Mouse (Mus musculus): ENCODE results near the gene Vax2. TPM values are rescaled to one million over a fixed set of nuclear protein-coding genes. Genes with fewer than 3 reads are reported as not detected.
A peak's percentile ranks its signal among the peaks of the same experiment; 100 is the strongest.

Vax2 gene
- polyA plus RNA-seq, 1 experiment from 2014 or later = 0.14 TPM

- 60% methylated on average over 5 of the region's 5 CpGs for WGBS
- H3K4me2 ChIP-seq (replicated peaks) = no peak overlapping the region
- no peaks in the 10 kb centered on the region for H3K36me3 ChIP-seq
- no peaks in the 10 kb centered on the region for H3K9me3 ChIP-seq
- H3K4me1 ChIP-seq = peaks cover 3% of the 10 kb centered on the region; the same call in 1 of the 2 replicates
- no peak; the same call in 1 of the 2 replicates for ATAC-seq (replicated peaks)
- H3K27me3 ChIP-seq = no peaks in the 10 kb centered on the region
- no peak overlapping the region for H3K9ac ChIP-seq (replicated peaks)
- H3K4me3 ChIP-seq = no peak overlapping the region
- no peak overlapping the region for H3K27ac ChIP-seq (replicated peaks)
Measured at GRCm38 (mm10) chr6:83744126-83744525, 33.1 kb downstream of the Vax2 start.

- no peak for ATAC-seq (replicated peaks)
- Histone ChIP-seq H3K4me1 (peaks cover 3% of the 10 kb centered on the region; the same call in 1 of the 2 replicates), H3K4me3 (no peak overlapping the region), H3K9me3 (no peaks in the 10 kb centered on the region), H3K36me3 (no peaks in the 10 kb centered on the region), H3K4me2 (replicated peaks) (no peak overlapping the region), H3K9ac (replicated peaks) (no peak overlapping the region), H3K27me3 (no peaks in the 10 kb centered on the region), H3K27ac (replicated peaks) (no peak overlapping the region)
- 61% methylated on average over 5 of the region's 5 CpGs for WGBS
Measured at GRCm38 (mm10) chr6:83744557-83744956, 33.5 kb downstream of the Vax2 start.

- Histone ChIP-seq H3K27me3 (no peaks in the 10 kb centered on the region), H3K9ac (replicated peaks) (no peak overlapping the region), H3K9me3 (no peaks in the 10 kb centered on the region), H3K36me3 (no peaks in the 10 kb centered on the region), H3K4me2 (replicated peaks) (no peak overlapping the region), H3K27ac (replicated peaks) (no peak overlapping the region), H3K4me3 (no peak overlapping the region), H3K4me1 (peaks cover 3% of the 10 kb centered on the region; the same call in 1 of the 2 replicates)
- no peak for ATAC-seq (replicated peaks)
- 40% methylated on average over 2 of the region's 2 CpGs for WGBS
Measured at GRCm38 (mm10) chr6:83745466-83745865, 34.4 kb downstream of the Vax2 start.

GRCm38 (mm10) chr6:83749286-83749685, 38.2 kb downstream of the Vax2 start:
- Histone ChIP-seq H3K27ac (replicated peaks) (no peak overlapping the region), H3K36me3 (no peaks in the 10 kb centered on the region), H3K27me3 (no peaks in the 10 kb centered on the region; the same call in 1 of the 2 replicates), H3K9me3 (no peaks in the 10 kb centered on the region), H3K4me1 (no peaks in the 10 kb centered on the region), H3K9ac (replicated peaks) (no peak overlapping the region), H3K4me3 (no peak overlapping the region), H3K4me2 (replicated peaks) (no peak overlapping the region)
- ATAC-seq (replicated peaks) = no peak
- WGBS = 44% methylated on average over 3 of the region's 3 CpGs

- Histone ChIP-seq H3K9me3 (no peaks in the 10 kb centered on the region), H3K27me3 (no peaks in the 10 kb centered on the region; the same call in 1 of the 2 replicates), H3K4me2 (replicated peaks) (no peak overlapping the region), H3K27ac (replicated peaks) (no peak overlapping the region), H3K4me1 (no peaks in the 10 kb centered on the region), H3K9ac (replicated peaks) (no peak overlapping the region), H3K4me3 (no peak overlapping the region), H3K36me3 (no peaks in the 10 kb centered on the region)
- ATAC-seq (replicated peaks) = no peak
- WGBS = 5% methylated on average over 11 of the region's 11 CpGs
Measured at GRCm38 (mm10) chr6:83750171-83750684, 39.2 kb downstream of the Vax2 start.

- Histone ChIP-seq H3K36me3 (no peaks in the 10 kb centered on the region), H3K9me3 (no peaks in the 10 kb centered on the region), H3K4me2 (replicated peaks) (no peak overlapping the region), H3K27me3 (peaks cover 36% of the 10 kb centered on the region), H3K4me1 (peaks cover 6% of the 10 kb centered on the region), H3K27ac (replicated peaks) (no peak overlapping the region), H3K9ac (replicated peaks) (no peak overlapping the region), H3K4me3 (no peak overlapping the region)
- no peak for ATAC-seq (replicated peaks)
- WGBS = 85% methylated on average over 9 of the region's 9 CpGs
Measured at GRCm38 (mm10) chr6:83756051-83756450, 45.0 kb downstream of the Vax2 start.

- H3K4me2 ChIP-seq (replicated peaks) = peak within 1 kb of the TSS; percentile 42
- peaks cover 56% of the 10 kb centered on the region for H3K27me3 ChIP-seq
- peak within 1 kb of the TSS; percentile 24 for H3K4me3 ChIP-seq
- no peak within 1 kb of the TSS for H3K9ac ChIP-seq (replicated peaks)
- ATAC-seq (replicated peaks) = no peak
- H3K36me3 ChIP-seq = no peaks in the 10 kb centered on the region
- H3K4me1 ChIP-seq = peaks cover 12% of the 10 kb centered on the region
- no peaks in the 10 kb centered on the region for H3K9me3 ChIP-seq
- no peak within 1 kb of the TSS for H3K27ac ChIP-seq (replicated peaks)
- 33% methylated on average over 6 of the region's 6 CpGs for WGBS
Measured at GRCm38 (mm10) chr6:83762344-83762743, 51.3 kb downstream of the Vax2 start, which contains the start of gene Ankrd53. TSS of gene Ankrd53 (plus strand) at chr6:83762644.

GRCm38 (mm10) chr6:83762880-83763431, 51.9 kb downstream of the Vax2 start:
- Histone ChIP-seq H3K4me1 (peaks cover 12% of the 10 kb centered on the region), H3K27ac (replicated peaks) (no peak overlapping the region), H3K9me3 (no peaks in the 10 kb centered on the region), H3K27me3 (peaks cover 50% of the 10 kb centered on the region), H3K4me2 (replicated peaks) (peak overlapping the region; percentile 42), H3K4me3 (peak overlapping the region; percentile 24), H3K36me3 (no peaks in the 10 kb centered on the region), H3K9ac (replicated peaks) (no peak overlapping the region)
- no peak; the same call in 1 of the 2 replicates for ATAC-seq (replicated peaks)
- WGBS = 2% methylated on average over 35 of the region's 35 CpGs

- ATAC-seq (replicated peaks) = no peak
- Histone ChIP-seq H3K27me3 (peaks cover 19% of the 10 kb centered on the region), H3K27ac (replicated peaks) (no peak overlapping the region), H3K4me1 (peaks cover 7% of the 10 kb centered on the region), H3K4me2 (replicated peaks) (no peak overlapping the region), H3K9me3 (no peaks in the 10 kb centered on the region), H3K9ac (replicated peaks) (no peak overlapping the region), H3K36me3 (peaks cover 18% of the 10 kb centered on the region), H3K4me3 (no peak overlapping the region)
- WGBS = 93% methylated on average over 3 of the region's 3 CpGs
Measured at GRCm38 (mm10) chr6:83766982-83767381, 55.9 kb downstream of the Vax2 start.

- Histone ChIP-seq H3K4me2 (replicated peaks) (no peak overlapping the region), H3K9me3 (no peaks in the 10 kb centered on the region), H3K4me3 (no peak overlapping the region), H3K27ac (replicated peaks) (no peak overlapping the region), H3K9ac (replicated peaks) (no peak overlapping the region), H3K27me3 (peaks cover 4% of the 10 kb centered on the region), H3K36me3 (peaks cover 21% of the 10 kb centered on the region), H3K4me1 (peaks cover 1% of the 10 kb centered on the region; the same call in 1 of the 2 replicates)
- 84% methylated on average over 5 of the region's 5 CpGs for WGBS
- ATAC-seq (replicated peaks) = no peak
Measured at GRCm38 (mm10) chr6:83768485-83768884, 57.4 kb downstream of the Vax2 start.

- 0 out of 2 replicates have a peak overlapping the region, but pooled peaks have one; percentile 59 for H3K4me3 ChIP-seq
- no peak for ATAC-seq (replicated peaks)
- H3K27ac ChIP-seq (replicated peaks) = no peak overlapping the region
- H3K36me3 ChIP-seq = peaks cover 21% of the 10 kb centered on the region
- H3K9ac ChIP-seq (replicated peaks) = peak overlapping the region; percentile 76; the same call in 1 of the 2 replicates
- H3K27me3 ChIP-seq = no peaks in the 10 kb centered on the region
- H3K4me1 ChIP-seq = peaks cover 24% of the 10 kb centered on the region
- WGBS = 57% methylated on average over 8 of the region's 9 CpGs
- H3K9me3 ChIP-seq = no peaks in the 10 kb centered on the region
- peak overlapping the region; percentile 76 for H3K4me2 ChIP-seq (replicated peaks)
Measured at GRCm38 (mm10) chr6:83774126-83774525, 63.1 kb downstream of the Vax2 start.

GRCm38 (mm10) chr6:83774781-83775563, 63.9 kb downstream of the Vax2 start:
- WGBS = under 1% methylated on average over 14 of the region's 14 CpGs
- Histone ChIP-seq H3K36me3 (peaks cover 13% of the 10 kb centered on the region), H3K27me3 (no peaks in the 10 kb centered on the region), H3K9ac (replicated peaks) (peak overlapping the region; percentile 76), H3K27ac (replicated peaks) (peak overlapping the region; percentile 84), H3K4me3 (peak overlapping the region; percentile 59), H3K4me1 (peaks cover 24% of the 10 kb centered on the region), H3K4me2 (replicated peaks) (peak overlapping the region; percentile 76), H3K9me3 (no peaks in the 10 kb centered on the region)
- peak; percentile 52; the same call in 1 of the 2 replicates for ATAC-seq (replicated peaks)
